Mouse (Mus musculus): ENCODE data around the gene Rbbp6.

Rbbp6 gene

GRCm38 (mm10) chr7:123046473-123047091 is 81.1 kb downstream of the Rbbp6 start:
- DNase-seq (ENCODE audit: low read depth) = no peak

All from induced T-regulatory cell, adult 2 months (primary cell).